Mouse (Mus musculus): ENCODE results near the gene Slamf8.

- TF ChIP-seq POLR2A (IDR thresholded peaks at IDR 0.05; ENCODE audit: insufficient read depth, low read depth, low read length) (no peak), CTCF (IDR thresholded peaks at IDR 0.05; ENCODE audit: insufficient read depth, low read depth, low read length) (no peak)
These were observed 12.0 kb upstream of the Slamf8 start, which contains the start of gene Fcrl6 for GRCm38 (mm10) chr1:172602326-172602725.
